In genomic region chr16:94631984-94632383, GRCm38 (mm10) we compare ENCODE assay signal across 8 mouse cellular contexts.
DNase-seq lines count a peak whose midpoint lies in the region; ATAC-seq and TF ChIP-seq lines count a peak whose summit lies in the region.

No protein-coding gene starts in this region.

- no peaks in the 10 kb centered on the region for H3K36me3 ChIP-seq in lung, embryonic 14.5 days (ENCODE audit: insufficient read depth)
- H3K36me3 ChIP-seq in forebrain, postnatal 0 days (ENCODE audit: insufficient read depth): no peaks in the 10 kb centered on the region
- H3K36me3 ChIP-seq in intestine, postnatal 0 days (ENCODE audit: control insufficient read depth, insufficient read depth): no peaks in the 10 kb centered on the region

- H3K27me3 ChIP-seq in lung, embryonic 14.5 days (ENCODE audit: insufficient read depth, low read length): no peaks in the 10 kb centered on the region
- no peaks in the 10 kb centered on the region for H3K27me3 ChIP-seq in cerebellum, adult 2 months (ENCODE audit: control insufficient read depth, insufficient read depth, low read length)
- no peaks in the 10 kb centered on the region for H3K27me3 ChIP-seq in forebrain, postnatal 0 days (ENCODE audit: insufficient read depth, low read length)
- H3K27me3 ChIP-seq in intestine, postnatal 0 days (replicated peaks; ENCODE audit: control insufficient read depth, insufficient read depth, low read length): no peaks in the 10 kb centered on the region

- no peak overlapping the region for H3K27ac ChIP-seq in lung, embryonic 14.5 days (ENCODE audit: low read depth)
- H3K27ac ChIP-seq in cerebellum, adult 2 months (ENCODE audit: insufficient read depth, low read length): no peak overlapping the region
- H3K27ac ChIP-seq in forebrain, postnatal 0 days (ENCODE audit: low read depth, low read length): peak overlapping the region; percentile 50; the same call in 1 of the 2 replicates
- H3K27ac ChIP-seq in intestine, postnatal 0 days (ENCODE audit: low read depth, low read length): no peak overlapping the region

- no peak overlapping the region for H3K4me2 ChIP-seq in lung, embryonic 14.5 days
- 0 out of 2 replicates have a peak overlapping the region, but pooled peaks have one; percentile 15 for H3K4me2 ChIP-seq in forebrain, postnatal 0 days (ENCODE audit: low read depth)
- peak overlapping the region; percentile 51; the same call in 1 of the 2 replicates for H3K4me2 ChIP-seq in intestine, postnatal 0 days (replicated peaks; ENCODE audit: low read depth)

- H3K4me3 ChIP-seq in lung, embryonic 14.5 days (ENCODE audit: low read depth, low read length): no peak overlapping the region
- no peak overlapping the region for H3K4me3 ChIP-seq in lung, adult 2 months (replicated peaks; ENCODE audit: extremely low read depth, low read depth, low read length)
- peak overlapping the region; percentile 51 for H3K4me3 ChIP-seq in cerebellum, adult 2 months (replicated peaks; ENCODE audit: insufficient read depth, low read depth, low read length)
- H3K4me3 ChIP-seq in forebrain, postnatal 0 days (ENCODE audit: low read depth, low read length): no peak overlapping the region
- no peak overlapping the region for H3K4me3 ChIP-seq in intestine, postnatal 0 days (ENCODE audit: low read depth, low read length)

- peak; percentile 95 for ATAC-seq in lung, embryonic 14.5 days (ENCODE audit: insufficient read depth)
- ATAC-seq in forebrain, postnatal 0 days: peak; percentile 98
- peak; percentile 82 for ATAC-seq in intestine, postnatal 0 days

- H3K9me3 ChIP-seq in lung, embryonic 14.5 days (ENCODE audit: low read depth, low read length): no peaks in the 10 kb centered on the region
- no peaks in the 10 kb centered on the region for H3K9me3 ChIP-seq in forebrain, postnatal 0 days (ENCODE audit: low read length)
- no peaks in the 10 kb centered on the region for H3K9me3 ChIP-seq in intestine, postnatal 0 days (ENCODE audit: control insufficient read depth)

- 14% methylated on average over 5 of the region's 5 CpGs for WGBS in lung, embryonic 14.5 days
- 13% methylated on average over 5 of the region's 5 CpGs for WGBS in lung, adult 2 months
- WGBS in cerebellum, adult 2 months: 3% methylated on average over 5 of the region's 5 CpGs
- WGBS in forebrain, postnatal 0 days: 1% methylated on average over 5 of the region's 5 CpGs
- WGBS in intestine, postnatal 0 days: 9% methylated on average over 5 of the region's 5 CpGs

- no peak overlapping the region for H3K9ac ChIP-seq in lung, embryonic 14.5 days
- no peak overlapping the region for H3K9ac ChIP-seq in forebrain, postnatal 0 days
- H3K9ac ChIP-seq in intestine, postnatal 0 days (ENCODE audit: low read depth, low read length): no peak overlapping the region

- no peak for TF ChIP-seq POLR2A in lung, adult 2 months (IDR thresholded peaks at IDR 0.05; ENCODE audit: borderline replicate concordance, extremely low read depth, low read depth, low read length)
- no peak for TF ChIP-seq POLR2A in cerebellum, adult 2 months (IDR thresholded peaks at IDR 0.05; ENCODE audit: borderline replicate concordance, insufficient read depth, low read length)

- peak; percentile 88 for DNase-seq in lung, embryonic 14.5 days
- DNase-seq in lung, adult 2 months: no peak
- DNase-seq in cerebellum, adult 2 months: peak; percentile 44 to 83
- DNase-seq in forebrain, postnatal 0 days: peak; percentile 75
- peak; percentile 19 for DNase-seq in liver
- peak; percentile 26 to 50 for DNase-seq in natural killer cell, adult 2 months (ENCODE audit: low spot score in 2 of 2)
- DNase-seq in yolk sac, embryonic 10.5 days (ENCODE audit: low spot score): no peak

- H3K4me1 ChIP-seq in lung, embryonic 14.5 days (ENCODE audit: insufficient read depth): peaks cover 12% of the 10 kb centered on the region
- H3K4me1 ChIP-seq in lung, adult 2 months (ENCODE audit: control insufficient read depth, insufficient read depth, low read length): peaks cover 21% of the 10 kb centered on the region
- H3K4me1 ChIP-seq in cerebellum, adult 2 months (ENCODE audit: control insufficient read depth, insufficient read depth, low read length): peaks cover 13% of the 10 kb centered on the region
- H3K4me1 ChIP-seq in forebrain, postnatal 0 days (ENCODE audit: insufficient read depth): peaks cover 7% of the 10 kb centered on the region; the same call in 1 of the 2 replicates
- no peaks in the 10 kb centered on the region; the same call in 1 of the 2 replicates for H3K4me1 ChIP-seq in intestine, postnatal 0 days (replicated peaks; ENCODE audit: control insufficient read depth, insufficient read depth, low read length)

- no peak for TF ChIP-seq CTCF in lung, embryonic 14.5 days (IDR thresholded peaks at IDR 0.05; ENCODE audit: low read depth)
- TF ChIP-seq CTCF in lung, adult 2 months (IDR thresholded peaks at IDR 0.05; ENCODE audit: insufficient read depth, low read length): no peak
- no peak; the same call in 1 of the 2 replicates for TF ChIP-seq CTCF in cerebellum, adult 2 months (IDR thresholded peaks at IDR 0.05; ENCODE audit: borderline replicate concordance, insufficient read depth, low read depth, low read length)
- TF ChIP-seq CTCF in forebrain, postnatal 0 days (IDR thresholded peaks at IDR 0.05; ENCODE audit: low read depth): no peak
- no peak for TF ChIP-seq CTCF in intestine, postnatal 0 days (IDR thresholded peaks at IDR 0.05; ENCODE audit: low read depth)

Comparison
In these comparisons a context has a peak if more than half of its experiments do, and no peak if none do; other contexts are left out.
1. DNase-seq: peak in lung, embryonic 14.5 days (single experiment), cerebellum, adult 2 months (2 of 2), forebrain, postnatal 0 days (single experiment), liver (single experiment) and natural killer cell, adult 2 months (2 of 2); none in lung, adult 2 months (single experiment) and yolk sac, embryonic 10.5 days (single experiment).
2. Peak in every context shown above with its lines, with median percentiles within 50 percentile points of each other: ATAC-seq.